Mouse (Mus musculus): ENCODE data around the gene Apex1. TPM values are rescaled to one million over a fixed set of nuclear protein-coding genes. Genes with fewer than 3 reads are reported as not detected.
"Not testable (repeated sequence)": the region's sequence is repeated elsewhere in the genome, so short reads cannot be mapped to it uniquely, and the experiment has no call there.

The Apex1 gene
- 10 to 100 TPM; 62.8 to 65.7 TPM for total RNA-seq (2021)
- long read RNA-seq, transcript Apex1-204 (4 exons, 935 nt) = minor isoform, 17 of 66 reads
- long read RNA-seq, transcript Apex1-201 (5 exons, 1,239 nt) = major isoform, 41 of 66 reads
- long read RNA-seq, partial matches to known transcripts = 4 of 66 reads
- long read RNA-seq, other reads (novel, unspliced or antisense) = 1 of 66 reads

- peak; percentile 94 to 99 for DNase-seq (ENCODE audit: low spot score in 2 of 2)
Observed at GRCm38 (mm10) chr14:50924281-50925064, at the start of gene Apex1, which contains the start of gene Osgep. Gene Apex1, plus strand, starts transcription at chr14:50924968. Gene Osgep, minus strand, starts transcription at chr14:50924893.

- no peak for DNase-seq (ENCODE audit: low spot score in 2 of 2)
Observed at GRCm38 (mm10) chr14:50875175-50875574, 49.6 kb upstream of the Apex1 start.

- no peak for DNase-seq (ENCODE audit: low spot score in 2 of 2)
Observed at GRCm38 (mm10) chr14:50875591-50876230, 49.1 kb upstream of the Apex1 start.

- no peak for DNase-seq (ENCODE audit: low spot score in 2 of 2)
Observed at GRCm38 (mm10) chr14:50876236-50876950, 48.4 kb upstream of the Apex1 start.

GRCm38 (mm10) chr14:50891621-50892020 is 33.1 kb upstream of the Apex1 start:
- no peak for DNase-seq (ENCODE audit: low spot score in 2 of 2)

GRCm38 (mm10) chr14:50892091-50892490 is 32.7 kb upstream of the Apex1 start:
- no peak for DNase-seq (ENCODE audit: low spot score in 2 of 2)

- DNase-seq (ENCODE audit: low spot score in 2 of 2) = no peak
Observed at GRCm38 (mm10) chr14:50892541-50893459, 32.0 kb upstream of the Apex1 start.

GRCm38 (mm10) chr14:50895407-50895806 is 29.4 kb upstream of the Apex1 start:
- DNase-seq (ENCODE audit: low spot score in 2 of 2) = no peak

- peak; percentile 39 to 84 for DNase-seq (ENCODE audit: low spot score in 2 of 2)
Observed at GRCm38 (mm10) chr14:50895985-50896746, 28.6 kb upstream of the Apex1 start.

GRCm38 (mm10) chr14:50896747-50897373 is 27.9 kb upstream of the Apex1 start:
- DNase-seq (ENCODE audit: low spot score in 2 of 2) = peak; percentile 15 to 42

GRCm38 (mm10) chr14:50897374-50897765 is 27.4 kb upstream of the Apex1 start, which contains the start of gene Klhl33:
Gene Klhl33, minus strand, starts transcription at chr14:50897507.
- DNase-seq (ENCODE audit: low spot score in 2 of 2) = peak in 1 of 2 experiments; percentile 21

GRCm38 (mm10) chr14:50897992-50898391 is 26.8 kb upstream of the Apex1 start:
- DNase-seq (ENCODE audit: low spot score in 2 of 2) = not testable (repeated sequence)

GRCm38 (mm10) chr14:50903973-50904827 is 20.6 kb upstream of the Apex1 start:
- DNase-seq (ENCODE audit: low spot score in 2 of 2) = no peak

GRCm38 (mm10) chr14:50904828-50905129 is 20.0 kb upstream of the Apex1 start:
- no peak for DNase-seq (ENCODE audit: low spot score in 2 of 2)

- not testable (repeated sequence) for DNase-seq (ENCODE audit: low spot score in 2 of 2)
Observed at GRCm38 (mm10) chr14:50905327-50905726, 19.4 kb upstream of the Apex1 start.

GRCm38 (mm10) chr14:50908126-50908525 is 16.6 kb upstream of the Apex1 start:
- DNase-seq (ENCODE audit: low spot score in 2 of 2) = no peak

GRCm38 (mm10) chr14:50911356-50911755 is 13.4 kb upstream of the Apex1 start:
- DNase-seq (ENCODE audit: low spot score in 2 of 2) = no peak

- DNase-seq (ENCODE audit: low spot score in 2 of 2) = not testable (repeated sequence)
Observed at GRCm38 (mm10) chr14:50923437-50923836, 1.3 kb upstream of the Apex1 start.
